In genomic region chr5:44726546-44727476, GRCm38 (mm10) we compare ENCODE assay signal across 8 mouse cellular contexts.
DNase-seq lines count a peak whose midpoint lies in the region; ATAC-seq and TF ChIP-seq lines count a peak whose summit lies in the region.

No protein-coding gene starts in this region.

- no peak overlapping the region for H3K4me3 ChIP-seq in layer of hippocampus, adult 2 months
- H3K4me3 ChIP-seq in embryonic facial prominence, embryonic 10.5 days: no peak overlapping the region
- no peak overlapping the region for H3K4me3 ChIP-seq in hindbrain, embryonic 12.5 days

- peak overlapping the region; percentile 11 for H3K4me2 ChIP-seq in hindbrain, embryonic 12.5 days (replicated peaks)

- H3K27me3 ChIP-seq in embryonic facial prominence, embryonic 10.5 days (replicated peaks; ENCODE audit: low read depth, poor library complexity, severe bottlenecking): no peaks in the 10 kb centered on the region
- no peaks in the 10 kb centered on the region for H3K27me3 ChIP-seq in hindbrain, embryonic 12.5 days

- WGBS in embryonic facial prominence, embryonic 10.5 days: 58% methylated on average over 14 of the region's 14 CpGs
- WGBS in hindbrain, embryonic 12.5 days: 64% methylated on average over 14 of the region's 14 CpGs

- H3K9ac ChIP-seq in hindbrain, embryonic 12.5 days: no peak overlapping the region

- H3K4me1 ChIP-seq in embryonic facial prominence, embryonic 10.5 days: peaks cover 34% of the 10 kb centered on the region
- 0 out of 2 replicates have a peak, but pooled peaks cover 2% of the 10 kb centered on the region for H3K4me1 ChIP-seq in hindbrain, embryonic 12.5 days

- H3K36me3 ChIP-seq in embryonic facial prominence, embryonic 10.5 days (replicated peaks): no peaks in the 10 kb centered on the region
- no peaks in the 10 kb centered on the region for H3K36me3 ChIP-seq in hindbrain, embryonic 12.5 days

- peak in 1 of 2 experiments; percentile 41 for DNase-seq in layer of hippocampus, adult 2 months (ENCODE audit: low spot score in 2 of 2)
- DNase-seq in layer of hippocampus, postnatal 10 days (ENCODE audit: low spot score in 2 of 2): no peak
- DNase-seq in embryonic facial prominence, embryonic 10.5 days (ENCODE audit: low spot score): peak; percentile 46
- peak; percentile 16 for DNase-seq in lung, postnatal 36 days
- no peak for DNase-seq in retina, postnatal 1 day
- DNase-seq in layer of hippocampus, postnatal 36 days: no peak
- DNase-seq in thymus, postnatal 36 days: no peak

- TF ChIP-seq CTCF in layer of hippocampus, adult 2 months (conservative IDR thresholded peaks at IDR 0.05): no peak

- no peak for ATAC-seq in hindbrain, embryonic 12.5 days (ENCODE audit: low FRiP score)

- H3K27ac ChIP-seq in layer of hippocampus, adult 2 months: peak overlapping the region; percentile 9; the same call in 1 of the 2 replicates
- peak overlapping the region; percentile 57 for H3K27ac ChIP-seq in embryonic facial prominence, embryonic 10.5 days (replicated peaks)
- H3K27ac ChIP-seq in hindbrain, embryonic 12.5 days: no peak overlapping the region

- no peaks in the 10 kb centered on the region for H3K9me3 ChIP-seq in embryonic facial prominence, embryonic 10.5 days
- no peaks in the 10 kb centered on the region for H3K9me3 ChIP-seq in hindbrain, embryonic 12.5 days (replicated peaks)

Comparison
In these comparisons a context has a peak if more than half of its experiments do, and no peak if none do; other contexts are left out.
1. DNase-seq: peak in embryonic facial prominence, embryonic 10.5 days (single experiment) and lung, postnatal 36 days (single experiment); none in layer of hippocampus, postnatal 10 days (0 of 2), retina, postnatal 1 day (single experiment), layer of hippocampus, postnatal 36 days (0 of 2) and thymus, postnatal 36 days (0 of 2).